Mouse (Mus musculus) kidney, adult 2 months (tissue): ENCODE results near the gene Sik3. TPM values are rescaled to one million over a fixed set of nuclear protein-coding genes. Genes with fewer than 3 reads are reported as not detected.
"Not testable (repeated sequence)": the region's sequence is repeated elsewhere in the genome, so short reads cannot be mapped to it uniquely, and the experiment has no call there.

Source experiments
- DNase-seq: peaks from one replicate; pipeline ENCODE4 v3.0.0; 2021
- H3K27ac ChIP-seq: fragments of 200-500 bp; 2 replicates; pipeline ENCODE4 v1.5.1; 2012; ENCODE audit warnings: low read depth, low read length, control low read depth, inconsistent platforms; ENCODE audit not compliant: insufficient read depth
- H3K27me3 ChIP-seq: fragments of 200-500 bp; replicated peaks from 2 replicates; pipeline ENCODE4 v1.6.1; 2012; ENCODE audit warnings: mild to moderate bottlenecking, moderate library complexity, low read length, inconsistent platforms; ENCODE audit not compliant: control insufficient read depth, insufficient read depth
- H3K36me3 ChIP-seq: fragments of 200-500 bp; 2 replicates; pipeline ENCODE4 v1.6.1; 2012; ENCODE audit warnings: mild to moderate bottlenecking, moderate library complexity, low read length, inconsistent platforms; ENCODE audit not compliant: control insufficient read depth, insufficient read depth
- H3K4me1 ChIP-seq: fragments of 200-500 bp; 2 replicates; pipeline ENCODE4 v1.6.1; 2011; ENCODE audit warnings: low read length; ENCODE audit not compliant: control insufficient read depth, insufficient read depth
- H3K4me3 ChIP-seq: fragments of 200-500 bp; 2 replicates; pipeline ENCODE4 v1.5.1; 2011; ENCODE audit warnings: mild to moderate bottlenecking, low read depth, low read length, control low read depth; ENCODE audit not compliant: insufficient read depth
- CTCF ChIP-seq: fragments of 200-500 bp; conservative IDR thresholded peaks from 2 replicates; pipeline ENCODE4 v1.5.1; 2011; ENCODE audit warnings: low read depth, mild to moderate bottlenecking, control low read depth, low read length, moderate library complexity, mixed read lengths; ENCODE audit not compliant: insufficient read depth, insufficient read length
- POLR2A ChIP-seq: fragments of 200-500 bp; IDR thresholded peaks from one replicate; pipeline ENCODE4 v1.6.1; 2011; ENCODE audit warnings: low read depth, low read length, control low read depth
- WGBS: fragments of 180-500 bp; shearing (Covaris S2); methylation state at CpG from one replicate; pipeline ENCODE4 v1.1.7; 2018; 5-methylcytosine and 5-hydroxymethylcytosine counted together
- polyA plus RNA-seq: library from polyadenylated mRNA; depleted of rRNA; stranded (reverse); fragments of >200 nt; gene quantifications from 2 replicates; pipeline ENCODE4 v1.2.3, GENCODE M21; 2012

The Sik3 gene
- polyA plus RNA-seq, 1 experiment, result 32.2 TPM

GRCm38 (mm10) chr9:46152067-46153015 is 139.7 kb downstream of the Sik3 start:
- Histone ChIP-seq H3K36me3 (no peaks in the 10 kb centered on the region; the same call in 1 of the 2 replicates), H3K4me1 (peaks cover 39% of the 10 kb centered on the region), H3K27ac (no peak overlapping the region), H3K4me3 (no peak overlapping the region), H3K27me3 (no peaks in the 10 kb centered on the region)
- 79% methylated on average over 8 of the region's 8 CpGs for WGBS
- TF ChIP-seq POLR2A, result no peak
- TF ChIP-seq CTCF, result no peak
- DNase-seq, result no peak

- TF ChIP-seq CTCF, result no peak
- no peak for TF ChIP-seq POLR2A
- peaks cover 28% of the 10 kb centered on the region for H3K4me1 ChIP-seq
- DNase-seq, result no peak
- H3K27ac ChIP-seq, result no peak overlapping the region
- no peaks in the 10 kb centered on the region for H3K27me3 ChIP-seq
- no peaks in the 10 kb centered on the region; the same call in 1 of the 2 replicates for H3K36me3 ChIP-seq
- no peak overlapping the region for H3K4me3 ChIP-seq
- 55% methylated on average over 2 of the region's 2 CpGs for WGBS
Measured at GRCm38 (mm10) chr9:46154469-46154868, 141.8 kb downstream of the Sik3 start.

- H3K4me3 ChIP-seq, result no peak overlapping the region
- no peak overlapping the region for H3K27ac ChIP-seq
- 60% methylated on average over 4 of the region's 4 CpGs for WGBS
- peaks cover 23% of the 10 kb centered on the region for H3K4me1 ChIP-seq
- no peak for TF ChIP-seq CTCF
- no peak for TF ChIP-seq POLR2A
- H3K36me3 ChIP-seq, result no peaks in the 10 kb centered on the region; the same call in 1 of the 2 replicates
- H3K27me3 ChIP-seq, result no peaks in the 10 kb centered on the region
- no peak for DNase-seq
Measured at GRCm38 (mm10) chr9:46155026-46155425, 142.4 kb downstream of the Sik3 start.

GRCm38 (mm10) chr9:46155818-46156217 is 143.2 kb downstream of the Sik3 start:
- H3K4me3 ChIP-seq, H3K36me3 ChIP-seq, H3K27ac ChIP-seq, H3K27me3 ChIP-seq, DNase-seq: not testable (repeated sequence)
- peaks cover 15% of the 10 kb centered on the region for H3K4me1 ChIP-seq
- WGBS, result 94% methylated on average over 8 of the region's 8 CpGs

- Histone ChIP-seq H3K4me1 (peaks cover 7% of the 10 kb centered on the region), H3K27ac (no peak overlapping the region), H3K27me3 (no peaks in the 10 kb centered on the region), H3K36me3 (no peaks in the 10 kb centered on the region; the same call in 1 of the 2 replicates), H3K4me3 (no peak overlapping the region)
- TF ChIP-seq POLR2A (no peak), CTCF (no peak)
- DNase-seq, result no peak
- 47% methylated on average over 4 of the region's 4 CpGs for WGBS
Measured at GRCm38 (mm10) chr9:46156711-46157110, 144.1 kb downstream of the Sik3 start.

- Histone ChIP-seq H3K27ac (no peak overlapping the region), H3K27me3 (no peaks in the 10 kb centered on the region), H3K4me3 (no peak overlapping the region), H3K4me1 (peaks cover 6% of the 10 kb centered on the region; the same call in 1 of the 2 replicates), H3K36me3 (no peaks in the 10 kb centered on the region; the same call in 1 of the 2 replicates)
- 54% methylated on average over 4 of the region's 4 CpGs for WGBS
- TF ChIP-seq POLR2A, result no peak
- DNase-seq, result peak; percentile 64
Measured at GRCm38 (mm10) chr9:46158273-46158813, 145.7 kb downstream of the Sik3 start.

- no peak for TF ChIP-seq CTCF
- 37% methylated on average over 8 of the region's 8 CpGs for WGBS
- Histone ChIP-seq H3K4me1 (peaks cover 3% of the 10 kb centered on the region; the same call in 1 of the 2 replicates), H3K27ac (no peak overlapping the region; the same call in none of the 2 replicates), H3K4me3 (no peak overlapping the region), H3K36me3 (no peaks in the 10 kb centered on the region), H3K27me3 (no peaks in the 10 kb centered on the region)
- peak; percentile 53 for DNase-seq
Measured at GRCm38 (mm10) chr9:46163430-46163829, 150.8 kb downstream of the Sik3 start.
